Mouse (Mus musculus): ENCODE data around the gene Lsr.
A peak's percentile ranks its signal among the peaks of the same experiment; 100 is the strongest.
"Not testable (repeated sequence)": the region's sequence is repeated elsewhere in the genome, so short reads cannot be mapped to it uniquely, and the experiment has no call there.

Lsr gene

DNA sequence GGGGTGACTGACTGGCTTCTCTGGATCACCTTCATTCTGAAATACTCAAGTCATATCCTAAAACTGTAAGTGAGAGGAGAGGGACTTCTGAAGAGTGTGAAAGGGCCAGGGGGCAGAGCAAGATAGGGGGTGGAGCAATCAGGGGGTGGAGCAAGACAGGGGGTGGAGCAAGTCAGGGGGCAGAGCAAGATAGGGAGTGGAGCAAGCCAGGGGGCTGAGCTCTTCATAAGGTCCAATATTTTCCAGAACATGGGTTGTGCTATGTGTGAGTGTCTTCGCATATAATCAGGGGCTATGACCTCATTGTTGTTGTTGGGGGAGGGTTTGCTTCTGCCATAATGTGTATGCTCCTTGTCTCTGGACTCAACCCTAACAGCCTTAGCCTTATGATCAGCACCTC lies 33.2 kb downstream of the Lsr start:
- DNase-seq (ENCODE audit: low read depth, low spot score) = not testable (repeated sequence)

DNA sequence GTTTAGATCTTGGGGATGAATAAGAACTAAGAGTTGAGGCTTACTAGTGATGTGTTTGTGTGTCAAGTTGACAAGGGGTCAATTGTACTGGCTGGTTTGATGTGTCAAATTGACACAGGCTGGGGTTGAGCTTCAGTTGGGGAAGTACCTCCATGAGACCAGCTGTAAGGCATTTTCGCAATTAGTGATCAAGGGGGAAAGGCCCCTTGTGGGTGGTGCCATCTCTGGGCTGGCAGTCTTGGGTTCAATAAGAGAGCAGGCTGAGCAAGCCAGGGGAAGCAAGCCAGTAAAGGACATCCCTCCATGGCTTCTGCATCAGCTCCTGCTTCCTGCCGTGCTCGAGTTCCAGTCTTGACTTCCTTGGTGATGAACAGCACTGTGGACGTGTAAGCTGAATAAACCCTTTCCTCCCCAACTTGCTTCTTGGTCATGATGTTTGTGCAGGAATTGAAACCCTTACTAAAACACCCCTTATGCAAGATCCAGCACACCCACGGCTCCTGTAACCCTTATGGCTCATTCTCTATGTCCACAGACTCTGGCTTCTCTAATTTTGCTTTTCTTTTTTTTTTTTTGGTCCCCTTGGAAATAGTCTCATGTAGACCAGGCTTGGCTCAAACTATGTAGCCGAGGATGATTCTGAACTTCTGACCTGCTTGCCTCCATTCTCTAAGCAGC lies 37.7 kb downstream of the Lsr start:
- not testable (repeated sequence) for DNase-seq (ENCODE audit: low read depth, low spot score)

DNA sequence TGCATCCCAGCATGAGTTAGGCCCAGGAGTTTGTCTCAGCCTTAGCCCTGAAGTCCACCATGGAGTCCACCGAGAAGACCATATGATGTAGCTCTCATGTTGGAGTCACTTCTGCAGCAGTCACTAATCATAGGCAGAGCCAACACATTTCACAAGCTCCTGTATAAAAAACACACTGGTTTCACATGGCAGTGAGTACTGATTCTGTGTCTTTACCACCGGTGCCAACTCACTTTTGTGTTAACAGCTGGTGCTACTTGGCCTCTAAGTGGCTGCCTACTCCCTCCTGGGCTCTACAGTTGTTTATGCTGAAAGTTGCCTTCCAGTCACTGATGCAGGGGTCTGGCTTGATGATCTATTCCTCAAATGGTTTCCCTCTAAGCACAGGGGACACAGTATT lies 48.7 kb downstream of the Lsr start, which contains the start of gene Hamp2:
Gene Hamp2 (minus strand): TSS at position 101 of the 400 bp plus-strand sequence.
- DNase-seq (ENCODE audit: low read depth, low spot score) = not testable (repeated sequence)

DNA sequence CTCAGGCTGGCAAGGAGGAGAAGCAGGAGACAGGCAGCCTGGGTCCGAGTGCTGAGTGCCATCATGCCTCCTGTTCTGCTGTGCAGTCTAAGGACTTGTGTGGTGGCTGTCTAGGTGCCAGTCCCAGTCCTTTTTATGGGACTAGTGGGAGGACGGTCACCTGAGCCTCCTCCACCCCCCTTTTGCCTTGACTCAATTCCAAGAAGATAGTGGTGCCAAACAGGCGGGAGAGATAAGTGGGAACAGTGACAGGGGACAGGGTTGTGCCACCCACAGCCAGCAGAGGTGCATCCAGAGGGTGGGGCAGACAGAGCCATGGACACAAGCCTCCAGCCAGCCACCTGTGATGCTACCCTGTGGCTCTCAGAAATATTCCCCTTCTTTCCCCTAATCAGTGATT lies 49.2 kb downstream of the Lsr start:
- DNase-seq (ENCODE audit: low read depth, low spot score) = no peak

DNA sequence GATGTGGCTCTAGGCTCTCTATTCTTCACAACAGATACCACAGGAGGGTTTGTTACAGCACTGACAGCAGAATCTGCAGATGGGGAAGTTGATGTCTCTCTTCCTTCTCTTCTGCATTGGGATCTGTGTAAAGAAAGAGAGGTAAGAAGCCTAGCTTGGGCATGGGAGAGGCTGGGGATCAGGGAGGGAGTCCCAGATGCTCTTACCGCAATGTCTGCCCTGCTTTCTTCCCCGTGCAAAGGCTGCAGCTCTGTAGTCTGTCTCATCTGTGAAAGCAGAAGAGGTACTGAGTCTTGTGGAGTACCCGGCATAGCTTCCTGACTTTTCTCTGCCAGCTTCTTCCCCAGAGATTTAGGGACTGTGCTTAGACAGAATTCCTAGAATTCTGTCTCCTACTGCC lies 50.8 kb downstream of the Lsr start:
- not testable (repeated sequence) for DNase-seq (ENCODE audit: low read depth, low spot score)

DNA sequence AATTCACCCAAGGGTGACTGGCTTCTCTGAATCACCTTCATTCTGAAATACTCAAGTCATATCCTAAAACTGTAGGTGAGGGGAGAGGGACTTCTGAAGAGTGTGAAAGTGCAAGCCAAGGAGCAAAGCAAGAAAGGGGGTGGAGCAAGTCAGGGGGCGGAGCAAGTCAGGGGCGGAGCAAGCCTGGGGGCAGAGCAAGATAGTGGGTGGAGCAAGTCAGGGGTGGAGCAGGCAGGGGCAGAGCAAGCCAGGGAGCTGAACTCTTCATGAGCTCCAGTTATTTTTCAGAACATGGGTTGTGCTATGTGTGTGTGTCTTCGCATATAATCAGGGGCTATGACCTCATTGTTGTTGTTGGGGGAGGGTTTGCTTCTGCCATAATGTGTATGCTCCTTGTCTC lies 53.0 kb downstream of the Lsr start:
- peak; percentile 11 for DNase-seq (ENCODE audit: low read depth, low spot score)

DNA sequence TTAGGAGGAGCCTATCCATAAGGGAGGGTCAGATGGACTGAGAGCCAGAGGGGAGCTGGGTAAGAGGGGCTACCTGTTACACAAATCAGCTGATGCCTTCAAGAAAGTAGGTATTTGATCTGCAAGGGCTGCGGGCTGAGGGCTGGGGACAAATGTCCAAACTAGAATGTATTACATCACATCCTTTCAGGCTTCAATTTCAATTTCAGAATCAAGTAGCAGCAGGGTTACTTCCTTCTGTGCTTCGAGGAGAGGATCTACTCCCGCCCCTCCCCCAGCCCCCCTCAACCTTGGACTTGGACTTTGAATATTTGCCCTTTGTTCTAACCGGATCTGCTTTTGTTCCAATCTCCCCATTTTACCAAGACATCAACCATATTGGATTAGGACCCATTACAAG lies 56.0 kb downstream of the Lsr start:
- no peak for DNase-seq (ENCODE audit: low read depth, low spot score)

DNA sequence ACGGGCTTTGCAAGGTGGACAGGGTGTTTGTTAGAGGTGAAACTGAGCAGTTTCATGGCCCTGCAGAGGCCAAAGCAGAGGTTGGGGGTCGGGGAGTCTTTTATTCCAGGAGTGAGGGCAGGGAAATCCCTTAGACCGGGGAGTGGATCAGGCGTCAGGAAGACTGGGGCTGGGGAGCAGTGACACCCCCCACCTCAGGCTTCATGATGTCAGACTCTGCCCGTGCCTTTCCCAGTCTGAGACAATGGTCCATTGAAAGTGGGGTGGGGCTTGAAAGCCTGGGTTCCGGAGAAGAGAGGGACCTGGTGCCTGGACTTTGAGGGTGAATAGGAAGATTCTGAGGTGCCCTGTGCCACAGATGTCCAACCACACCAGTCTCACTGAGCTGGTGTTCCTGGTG lies 56.6 kb downstream of the Lsr start:
- no peak for DNase-seq (ENCODE audit: low read depth, low spot score)

DNA sequence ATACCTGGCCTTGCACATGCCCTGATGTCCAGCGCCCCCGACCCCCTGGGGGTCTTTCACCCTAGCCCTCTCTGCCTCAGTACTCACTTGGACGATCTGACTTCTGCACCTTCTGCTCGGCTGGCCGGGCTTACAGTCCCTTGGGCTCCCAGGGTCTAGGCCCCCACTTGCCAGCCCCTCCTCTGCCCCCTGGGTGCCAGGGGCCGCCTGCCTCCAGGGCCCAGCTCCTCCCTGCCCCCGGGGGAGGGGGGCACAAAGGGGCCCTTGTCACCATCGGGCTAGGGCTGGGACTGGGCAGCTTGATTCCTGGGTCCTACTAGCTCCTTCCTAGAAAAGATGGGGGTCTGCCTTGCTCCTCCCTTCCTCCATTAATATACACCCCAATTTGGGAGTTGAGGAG lies 58.5 kb downstream of the Lsr start, which contains the start of gene Mag:
Gene Mag (minus strand): TSS at position 142 of the 400 bp plus-strand sequence.
- no peak for DNase-seq (ENCODE audit: low read depth, low spot score)

DNA sequence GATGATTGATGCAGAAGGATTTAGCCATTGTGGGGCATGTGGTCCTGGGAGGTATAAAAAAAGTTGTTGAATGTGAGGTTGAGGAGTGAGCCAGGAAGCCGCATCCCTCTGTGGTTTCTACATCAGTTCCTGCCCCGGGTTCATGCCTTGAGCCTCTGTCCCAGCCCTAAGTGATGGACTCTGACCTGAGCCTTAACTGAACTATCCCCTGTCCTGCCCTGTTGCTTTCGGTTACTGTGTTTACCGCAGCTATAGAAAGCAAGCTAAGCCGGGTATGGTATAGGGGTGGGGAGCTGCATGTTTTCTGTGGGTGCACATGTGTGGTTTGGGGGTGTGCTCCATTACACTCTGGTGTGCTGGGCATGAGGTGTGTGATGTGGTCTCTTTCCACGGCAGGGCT lies 63.5 kb downstream of the Lsr start:
- no peak for DNase-seq (ENCODE audit: low read depth, low spot score)

DNA sequence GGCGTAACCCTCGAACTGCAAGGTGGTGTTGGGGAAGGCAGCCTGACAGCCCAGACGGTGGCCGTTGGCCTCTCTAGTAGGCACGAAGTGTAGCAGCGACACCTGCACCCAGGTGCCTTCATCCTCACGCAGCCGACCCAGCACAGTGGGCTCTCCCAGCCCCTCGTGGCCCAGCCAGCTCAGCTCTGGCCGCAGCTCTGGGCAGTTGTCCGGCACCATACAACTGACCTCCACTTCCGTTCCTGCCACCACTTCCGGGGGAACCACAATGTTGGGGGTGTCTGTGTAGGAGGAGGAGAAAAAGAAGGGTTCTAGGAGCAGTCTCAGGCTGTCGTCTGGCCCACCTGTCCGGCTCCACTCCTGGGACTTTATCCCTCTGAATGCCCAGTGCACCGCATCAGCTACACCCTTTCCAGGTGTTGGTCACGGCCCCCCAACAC lies 64.3 kb downstream of the Lsr start:
- no peak for DNase-seq (ENCODE audit: low read depth, low spot score)

DNA sequence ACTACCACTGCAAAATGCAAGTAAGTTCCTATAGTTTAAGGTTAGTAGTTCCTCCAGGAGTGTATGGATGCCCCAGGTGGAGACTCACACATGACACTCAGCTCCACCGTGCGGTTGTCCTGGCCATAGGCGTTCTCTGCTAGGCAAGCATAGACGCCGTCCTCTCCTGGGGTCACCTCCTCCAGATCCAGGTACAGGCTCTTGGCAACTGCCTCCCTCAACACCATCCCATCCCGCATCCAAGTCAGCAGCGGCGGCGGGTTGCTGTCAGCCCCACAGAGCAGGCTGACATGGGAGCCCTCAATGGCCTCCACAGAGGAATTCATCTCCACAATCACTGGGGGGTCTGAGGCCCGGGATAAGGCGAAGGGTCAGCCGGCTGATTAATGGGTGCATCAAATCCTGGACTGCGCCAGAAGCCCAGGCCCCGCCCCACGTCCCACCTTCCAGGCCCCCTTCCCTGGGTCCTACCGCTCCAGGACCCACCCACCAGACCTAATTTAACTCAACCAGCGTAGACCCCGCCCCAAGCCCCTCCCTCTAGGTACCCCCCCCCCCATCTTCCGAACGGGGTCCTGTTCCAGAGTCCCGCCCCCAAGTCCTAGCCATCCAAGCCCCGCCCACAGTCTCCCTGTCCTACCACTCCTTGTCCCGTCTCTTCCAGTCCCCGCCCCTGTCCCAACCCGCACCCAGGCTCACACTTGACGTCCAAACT lies 64.8 kb downstream of the Lsr start:
- no peak for DNase-seq (ENCODE audit: low read depth, low spot score)

Measured in c-Kit-negative CD71-positive TER-119-positive erythroid progenitor cells, embryonic 14.5 days (primary cell).